Mouse (Mus musculus): ENCODE measurements at regions not wholly inside any gene's neighbourhood (a gene's known extent, or its start where the extent isn't known, plus 50 kb on each side); places are given as distances from the start of the nearest gene placed in this dataset.

GRCm38 (mm10) chr9:23134006-23134405 lies 88.9 kb upstream of the Bmper start:
- WGBS: 91% methylated on average over 2 of the region's 2 CpGs
- H3K4me1 ChIP-seq (replicated peaks): peaks cover 7% of the 10 kb centered on the region; the same call in 1 of the 2 replicates
- H3K27me3 ChIP-seq (ENCODE audit: insufficient read depth, poor library complexity, severe bottlenecking): no peaks in the 10 kb centered on the region
- no peak overlapping the region for H3K27ac ChIP-seq
- no peak overlapping the region for H3K4me3 ChIP-seq
- no peaks in the 10 kb centered on the region for H3K36me3 ChIP-seq
- DNase-seq (ENCODE audit: low spot score): no peak
- H3K9me3 ChIP-seq: no peaks in the 10 kb centered on the region

- no peaks in the 10 kb centered on the region for H3K9me3 ChIP-seq
- H3K4me3 ChIP-seq: no peak overlapping the region
- 87% methylated on average over 12 of the region's 12 CpGs for WGBS
- H3K27me3 ChIP-seq (ENCODE audit: insufficient read depth, poor library complexity, severe bottlenecking): no peaks in the 10 kb centered on the region
- no peaks in the 10 kb centered on the region for H3K36me3 ChIP-seq
- DNase-seq (ENCODE audit: low spot score): no peak
- peaks cover 11% of the 10 kb centered on the region for H3K4me1 ChIP-seq (replicated peaks)
- H3K27ac ChIP-seq: no peak overlapping the region
These were observed 88.3 kb upstream of the Bmper start for GRCm38 (mm10) chr9:23134421-23135118.

GRCm38 (mm10) chr9:23136511-23136910 lies 86.4 kb upstream of the Bmper start:
- DNase-seq (ENCODE audit: low spot score): no peak
- H3K27ac ChIP-seq: no peak overlapping the region
- H3K4me3 ChIP-seq: no peak overlapping the region
- no peaks in the 10 kb centered on the region for H3K27me3 ChIP-seq (ENCODE audit: insufficient read depth, poor library complexity, severe bottlenecking)
- H3K4me1 ChIP-seq (replicated peaks): peaks cover 16% of the 10 kb centered on the region
- no peaks in the 10 kb centered on the region for H3K36me3 ChIP-seq
- H3K9me3 ChIP-seq: no peaks in the 10 kb centered on the region
- WGBS: 87% methylated on average over 5 of the region's 5 CpGs

- no peak for DNase-seq (ENCODE audit: low spot score)
- no peak overlapping the region for H3K4me3 ChIP-seq
- 72% methylated on average over 5 of the region's 5 CpGs for WGBS
- no peak overlapping the region for H3K27ac ChIP-seq
- H3K9me3 ChIP-seq: no peaks in the 10 kb centered on the region
- peaks cover 16% of the 10 kb centered on the region for H3K4me1 ChIP-seq (replicated peaks)
- no peaks in the 10 kb centered on the region for H3K36me3 ChIP-seq
- no peaks in the 10 kb centered on the region for H3K27me3 ChIP-seq (ENCODE audit: insufficient read depth, poor library complexity, severe bottlenecking)
These were observed 85.1 kb upstream of the Bmper start for GRCm38 (mm10) chr9:23137682-23138210.

GRCm38 (mm10) chr9:23139580-23140162 lies 83.2 kb upstream of the Bmper start:
- Histone ChIP-seq H3K4me3 (no peak overlapping the region), H3K27me3 (ENCODE audit: insufficient read depth, poor library complexity, severe bottlenecking) (no peaks in the 10 kb centered on the region), H3K4me1 (replicated peaks) (peaks cover 20% of the 10 kb centered on the region), H3K9me3 (no peaks in the 10 kb centered on the region), H3K27ac (no peak overlapping the region), H3K36me3 (no peaks in the 10 kb centered on the region)
- no peak for DNase-seq (ENCODE audit: low spot score)
- WGBS: 58% methylated on average over 4 of the region's 4 CpGs

- 90% methylated on average over 7 of the region's 7 CpGs for WGBS
- H3K27ac ChIP-seq: no peak overlapping the region
- H3K9me3 ChIP-seq: no peaks in the 10 kb centered on the region
- H3K4me3 ChIP-seq: no peak overlapping the region
- no peak for DNase-seq (ENCODE audit: low spot score)
- H3K27me3 ChIP-seq (ENCODE audit: insufficient read depth, poor library complexity, severe bottlenecking): no peaks in the 10 kb centered on the region
- peaks cover 12% of the 10 kb centered on the region; the same call in 1 of the 2 replicates for H3K4me1 ChIP-seq (replicated peaks)
- H3K36me3 ChIP-seq: no peaks in the 10 kb centered on the region
These were observed 78.6 kb upstream of the Bmper start for GRCm38 (mm10) chr9:23144281-23144680.

- no peak for DNase-seq (ENCODE audit: low spot score)
- no peaks in the 10 kb centered on the region for H3K36me3 ChIP-seq
- H3K27ac ChIP-seq: no peak overlapping the region
- no peak overlapping the region for H3K4me3 ChIP-seq
- no peaks in the 10 kb centered on the region for H3K4me1 ChIP-seq (replicated peaks)
- no peaks in the 10 kb centered on the region for H3K9me3 ChIP-seq
- H3K27me3 ChIP-seq (ENCODE audit: insufficient read depth, poor library complexity, severe bottlenecking): no peaks in the 10 kb centered on the region
- 96% methylated on average over 6 of the region's 6 CpGs for WGBS
These were observed 72.5 kb upstream of the Bmper start for GRCm38 (mm10) chr9:23150338-23150737.

GRCm38 (mm10) chr9:23150874-23151273 lies 72.0 kb upstream of the Bmper start:
- Histone ChIP-seq H3K4me3 (no peak overlapping the region), H3K36me3 (no peaks in the 10 kb centered on the region), H3K27me3 (ENCODE audit: insufficient read depth, poor library complexity, severe bottlenecking) (no peaks in the 10 kb centered on the region), H3K4me1 (replicated peaks) (no peaks in the 10 kb centered on the region), H3K27ac (no peak overlapping the region), H3K9me3 (no peaks in the 10 kb centered on the region)
- 78% methylated on average over 3 of the region's 3 CpGs for WGBS
- no peak for DNase-seq (ENCODE audit: low spot score)

- WGBS: 84% methylated on average over 1 of the region's 1 CpGs
- no peak for DNase-seq (ENCODE audit: low spot score)
- Histone ChIP-seq H3K27ac (no peak overlapping the region), H3K27me3 (ENCODE audit: insufficient read depth, poor library complexity, severe bottlenecking) (no peaks in the 10 kb centered on the region), H3K36me3 (no peaks in the 10 kb centered on the region), H3K4me1 (replicated peaks) (no peaks in the 10 kb centered on the region), H3K4me3 (no peak overlapping the region), H3K9me3 (no peaks in the 10 kb centered on the region)
These were observed 70.9 kb upstream of the Bmper start for GRCm38 (mm10) chr9:23151953-23152490.

- H3K9me3 ChIP-seq: no peaks in the 10 kb centered on the region
- no peak for DNase-seq (ENCODE audit: low spot score)
- H3K4me3 ChIP-seq: no peak overlapping the region
- no peaks in the 10 kb centered on the region for H3K4me1 ChIP-seq (replicated peaks)
- no peaks in the 10 kb centered on the region for H3K27me3 ChIP-seq (ENCODE audit: insufficient read depth, poor library complexity, severe bottlenecking)
- WGBS: 74% methylated on average over 5 of the region's 5 CpGs
- H3K27ac ChIP-seq: no peak overlapping the region
- no peaks in the 10 kb centered on the region for H3K36me3 ChIP-seq
These were observed 65.9 kb upstream of the Bmper start for GRCm38 (mm10) chr9:23156820-23157570.

GRCm38 (mm10) chr9:23158499-23158898 lies 64.4 kb upstream of the Bmper start:
- no peaks in the 10 kb centered on the region for H3K36me3 ChIP-seq
- WGBS: 88% methylated on average over 1 of the region's 1 CpGs
- no peak overlapping the region for H3K27ac ChIP-seq
- no peaks in the 10 kb centered on the region for H3K9me3 ChIP-seq
- no peaks in the 10 kb centered on the region for H3K27me3 ChIP-seq (ENCODE audit: insufficient read depth, poor library complexity, severe bottlenecking)
- no peaks in the 10 kb centered on the region for H3K4me1 ChIP-seq (replicated peaks)
- DNase-seq (ENCODE audit: low spot score): no peak
- H3K4me3 ChIP-seq: no peak overlapping the region

- Histone ChIP-seq H3K4me3 (no peak overlapping the region), H3K4me1 (replicated peaks) (peaks cover 6% of the 10 kb centered on the region; the same call in 1 of the 2 replicates), H3K9me3 (no peaks in the 10 kb centered on the region), H3K27ac (no peak overlapping the region), H3K36me3 (no peaks in the 10 kb centered on the region), H3K27me3 (ENCODE audit: insufficient read depth, poor library complexity, severe bottlenecking) (no peaks in the 10 kb centered on the region)
- 93% methylated on average over 7 of the region's 7 CpGs for WGBS
- no peak for DNase-seq (ENCODE audit: low spot score)
These were observed 61.5 kb upstream of the Bmper start for GRCm38 (mm10) chr9:23161346-23161745.
